Mouse (Mus musculus): ENCODE data around the gene Nxn.

- TF ChIP-seq CTCF (IDR thresholded peaks at IDR 0.05; ENCODE audit: low read depth) (no peak), EP300 (IDR thresholded peaks at IDR 0.05; ENCODE audit: low read depth) (no peak)
These were observed 6.8 kb upstream of the Nxn start for GRCm38 (mm10) chr11:76405626-76406264.

All from heart, postnatal 0 days (tissue).